Mouse (Mus musculus) kidney, adult 10 weeks (tissue): ENCODE data around the gene Olfr303. TPM values are rescaled to one million over a fixed set of nuclear protein-coding genes. Genes with fewer than 3 reads are reported as not detected.

ENCODE experiments used
- polyA plus RNA-seq: library from polyadenylated mRNA; stranded (reverse); fragments of 350-450 nt; fragmentation: Illumina TruSeq; extraction: RNeasy Lipid Tissue Mini Kit (QIAGEN cat#74804); gene quantifications from one replicate; pipeline ENCODE4 v1.2.3, GENCODE M21; 2014; ENCODE audit warnings: low read depth, low replicate concordance

The Olfr303 gene
- not detected for polyA plus RNA-seq

GRCm38 (mm10) chr7:86397689-86398088 lies at the start of gene Olfr303:
Gene Olfr303, minus strand, starts transcription at chr7:86397789.

GRCm38 (mm10) chr7:86403546-86403945 lies 6.0 kb upstream of the Olfr303 start, which contains the start of gene Olfr301:
Gene Olfr301, plus strand, starts transcription at chr7:86403846.

GRCm38 (mm10) chr7:86386558-86386957 lies 11.0 kb downstream of the Olfr303 start, which contains the start of gene Olfr304:
Gene Olfr304, minus strand, starts transcription at chr7:86386658.

GRCm38 (mm10) chr7:86366828-86367227 lies 30.8 kb downstream of the Olfr303 start, which contains the start of gene Olfr305:
Gene Olfr305, minus strand, starts transcription at chr7:86366928.

Other genes starting within 250 kb of the Olfr303 start
- gene Vmn2r75, start 226.0 kb downstream of the Olfr303 start, polyA plus RNA-seq = not detected
- gene Vmn2r76, start 151.5 kb downstream of the Olfr303 start, polyA plus RNA-seq = not detected
- not detected for gene Olfr310, start 120.6 kb downstream of the Olfr303 start, polyA plus RNA-seq
- gene Olfr309, start 84.1 kb downstream of the Olfr303 start, polyA plus RNA-seq = not detected
- gene Olfr308, start 72.2 kb downstream of the Olfr303 start, polyA plus RNA-seq = not detected
- gene Olfr307, start 60.2 kb downstream of the Olfr303 start, polyA plus RNA-seq = not detected
- gene Olfr305, start 30.9 kb downstream of the Olfr303 start, polyA plus RNA-seq = not detected
- gene Olfr304, start 11.1 kb downstream of the Olfr303 start, polyA plus RNA-seq = not detected
- gene Olfr301, start 6.1 kb upstream of the Olfr303 start, polyA plus RNA-seq = not detected
- not detected for gene Olfr299, start 62.1 kb upstream of the Olfr303 start, polyA plus RNA-seq
- not detected for gene Olfr298, start 94.7 kb upstream of the Olfr303 start, polyA plus RNA-seq
- gene Olfr297, start 122.2 kb upstream of the Olfr303 start, polyA plus RNA-seq = not detected
- gene Olfr295, start 186.1 kb upstream of the Olfr303 start, polyA plus RNA-seq = not detected
- not detected for gene Olfr294, start 218.9 kb upstream of the Olfr303 start, polyA plus RNA-seq